Mouse (Mus musculus) hindbrain, embryonic 16.5 days (tissue): ENCODE measurements at regions not wholly inside any gene's neighbourhood (a gene's known extent, or its start where the extent isn't known, plus 50 kb on each side); places are given as distances from the start of the nearest gene placed in this dataset.

Experiments used
- ATAC-seq: fragments of 200-750 bp; cut with Nextera tagmentation; 2 replicates; pipeline ENCODE4 v1.8.0; 2017; ENCODE audit warnings: moderate TSS enrichment, moderate library complexity
- H3K27ac ChIP-seq: fragments of 300-500 bp; sonication (generic); 2 replicates; pipeline ENCODE4 v1.5.1; 2014; ENCODE audit warnings: low read depth, mild to moderate bottlenecking, control low read depth, low read length, moderate library complexity
- H3K27me3 ChIP-seq: fragments of 300-500 bp; sonication (generic); replicated peaks from 2 replicates; pipeline ENCODE4 v1.6.1; 2014; ENCODE audit warnings: low read length; ENCODE audit not compliant: control insufficient read depth, insufficient read depth
- H3K36me3 ChIP-seq: fragments of 300-500 bp; sonication (generic); 2 replicates; pipeline ENCODE4 v1.6.1; 2014; ENCODE audit warnings: mild to moderate bottlenecking, low read length, moderate library complexity, mixed read lengths; ENCODE audit not compliant: control insufficient read depth, insufficient read depth
- H3K4me1 ChIP-seq: fragments of 300-500 bp; sonication (generic); 2 replicates; pipeline ENCODE4 v1.6.1; 2014; ENCODE audit warnings: low read depth, low read length; ENCODE audit not compliant: control insufficient read depth, insufficient read depth
- H3K4me2 ChIP-seq: fragments of 300-500 bp; sonication (generic); 2 replicates; pipeline ENCODE4 v1.6.1; 2014; ENCODE audit warnings: mild to moderate bottlenecking, low read length, control low read depth, moderate library complexity
- H3K4me3 ChIP-seq: fragments of 300-500 bp; sonication (generic); 2 replicates; pipeline ENCODE4 v1.5.1; 2014; ENCODE audit warnings: mild to moderate bottlenecking, low read length, control low read depth, moderate library complexity
- H3K9ac ChIP-seq: fragments of 300-500 bp; sonication (generic); 2 replicates; pipeline ENCODE4 v1.6.1; 2014; ENCODE audit warnings: low read depth, mild to moderate bottlenecking, control low read depth, low read length, moderate library complexity
- H3K9me3 ChIP-seq: fragments of 300-500 bp; sonication (generic); 2 replicates; pipeline ENCODE4 v1.6.1; 2014; ENCODE audit warnings: mild to moderate bottlenecking, low read length, moderate library complexity; ENCODE audit not compliant: control insufficient read depth
- WGBS: fragments of 180-500 bp; shearing (Covaris S2); extraction: QIAGEN DNeasy Blood & Tissue Kit; methylation state at CpG from one replicate; pipeline ENCODE4 v1.1.7; 2014; 5-methylcytosine and 5-hydroxymethylcytosine counted together

DNA sequence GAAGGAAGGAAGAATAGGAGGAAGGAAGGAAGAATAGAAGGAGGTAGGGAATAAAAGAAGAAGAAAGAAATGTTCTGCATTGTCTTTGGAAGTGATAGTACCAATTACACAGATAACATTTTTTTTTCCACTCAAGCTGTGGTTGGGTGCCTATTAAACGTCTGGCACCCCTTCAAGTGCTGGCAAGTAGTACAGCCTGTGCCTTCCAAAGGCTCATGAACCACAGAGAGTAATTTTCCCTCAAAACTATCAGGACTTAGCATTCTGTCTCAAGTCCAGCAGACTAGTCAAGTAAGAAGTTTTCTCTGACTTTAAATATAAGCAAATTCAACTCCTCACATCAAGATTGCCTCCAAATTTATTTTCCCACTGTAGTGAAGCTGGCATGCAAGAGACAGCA is 321.0 kb upstream of the Klf6 start:
- no peak for ATAC-seq
- H3K4me3 ChIP-seq, result no peak overlapping the region
- 53% methylated on average over 1 of the region's 1 CpGs for WGBS

DNA sequence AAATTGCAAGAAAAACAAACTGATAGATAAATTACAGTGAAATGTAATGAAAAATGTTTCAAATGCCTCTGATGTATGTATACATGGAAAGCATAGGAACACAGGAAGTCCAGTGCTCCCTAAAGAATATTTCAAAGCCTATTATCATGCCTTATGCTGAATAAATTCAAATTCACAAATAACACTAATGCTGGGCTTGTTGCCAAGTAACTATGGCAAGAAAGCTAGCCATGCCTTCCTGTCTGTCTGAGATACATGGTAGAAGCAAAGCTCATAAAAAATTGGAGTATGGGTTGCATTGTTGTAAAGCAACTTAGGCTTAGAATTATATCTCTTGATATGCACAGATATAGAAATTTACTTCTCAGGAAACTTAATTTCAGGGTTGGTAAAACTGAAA is 315.8 kb upstream of the Klf6 start:
- no peak for ATAC-seq
- no peaks in the 10 kb centered on the region for H3K36me3 ChIP-seq
- no peaks in the 10 kb centered on the region for H3K4me1 ChIP-seq
- no peaks in the 10 kb centered on the region for H3K27me3 ChIP-seq
- H3K4me2 ChIP-seq, result no peak overlapping the region
- H3K9ac ChIP-seq, result no peak overlapping the region
- H3K27ac ChIP-seq, result no peak overlapping the region
- no peak overlapping the region for H3K4me3 ChIP-seq
- no peaks in the 10 kb centered on the region for H3K9me3 ChIP-seq

More for the DNA sequence above, 321.0 kb upstream of the Klf6 start:
- Histone ChIP-seq H3K4me1 (no peaks in the 10 kb centered on the region), H3K9me3 (no peaks in the 10 kb centered on the region), H3K9ac (no peak overlapping the region), H3K4me2 (no peak overlapping the region), H3K27me3 (no peaks in the 10 kb centered on the region), H3K36me3 (no peaks in the 10 kb centered on the region), H3K27ac (no peak overlapping the region)

DNA sequence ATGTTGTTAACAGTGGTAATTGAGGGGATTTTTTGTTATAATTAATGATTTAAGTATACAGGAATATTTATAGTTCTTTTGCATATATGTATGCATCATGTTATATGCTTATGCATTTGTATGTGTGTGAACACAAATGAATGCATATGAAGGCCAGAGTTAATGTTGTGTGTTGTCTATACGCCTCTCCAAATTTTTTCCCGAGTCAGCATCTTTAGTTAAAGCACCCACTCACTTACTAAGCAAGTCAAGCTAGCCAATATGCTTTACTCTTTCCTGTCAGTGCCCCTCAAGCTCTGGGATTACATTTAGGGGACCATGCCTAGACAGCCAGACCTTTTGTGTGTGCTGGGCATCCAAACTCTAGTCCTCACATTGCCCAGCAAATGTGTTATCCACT is 315.3 kb upstream of the Klf6 start:
- H3K27ac ChIP-seq, result no peak overlapping the region
- H3K36me3 ChIP-seq, result no peaks in the 10 kb centered on the region
- no peak overlapping the region for H3K4me2 ChIP-seq
- no peaks in the 10 kb centered on the region for H3K4me1 ChIP-seq
- H3K27me3 ChIP-seq, result no peaks in the 10 kb centered on the region
- no peak for ATAC-seq
- no peak overlapping the region for H3K4me3 ChIP-seq
- no peak overlapping the region for H3K9ac ChIP-seq
- H3K9me3 ChIP-seq, result no peaks in the 10 kb centered on the region
- 82% methylated on average over 2 of the region's 2 CpGs for WGBS

DNA sequence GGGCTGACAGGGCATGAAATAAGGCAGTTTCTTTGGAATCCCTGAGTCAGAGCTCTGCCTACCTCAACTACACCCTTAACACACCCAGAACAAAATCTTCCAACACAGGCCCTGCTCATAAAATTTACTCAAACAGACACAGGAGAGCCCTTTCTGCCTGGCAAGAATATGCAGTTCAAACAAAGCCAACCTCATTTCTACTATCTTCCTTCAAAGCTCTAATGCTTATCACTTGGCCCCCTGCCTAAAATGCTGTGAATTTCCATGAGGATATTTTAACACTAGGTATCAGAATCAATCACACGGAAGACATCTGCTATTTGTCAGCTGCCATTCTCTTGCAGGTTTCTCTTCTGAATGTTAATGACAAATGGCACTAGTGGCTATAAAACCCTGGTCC is 314.3 kb upstream of the Klf6 start:
- Histone ChIP-seq H3K4me2 (no peak overlapping the region), H3K4me1 (no peaks in the 10 kb centered on the region), H3K4me3 (no peak overlapping the region), H3K27me3 (no peaks in the 10 kb centered on the region), H3K9ac (no peak overlapping the region), H3K27ac (no peak overlapping the region), H3K36me3 (no peaks in the 10 kb centered on the region), H3K9me3 (no peaks in the 10 kb centered on the region)
- WGBS, result 52% methylated on average over 1 of the region's 1 CpGs
- ATAC-seq, result no peak

DNA sequence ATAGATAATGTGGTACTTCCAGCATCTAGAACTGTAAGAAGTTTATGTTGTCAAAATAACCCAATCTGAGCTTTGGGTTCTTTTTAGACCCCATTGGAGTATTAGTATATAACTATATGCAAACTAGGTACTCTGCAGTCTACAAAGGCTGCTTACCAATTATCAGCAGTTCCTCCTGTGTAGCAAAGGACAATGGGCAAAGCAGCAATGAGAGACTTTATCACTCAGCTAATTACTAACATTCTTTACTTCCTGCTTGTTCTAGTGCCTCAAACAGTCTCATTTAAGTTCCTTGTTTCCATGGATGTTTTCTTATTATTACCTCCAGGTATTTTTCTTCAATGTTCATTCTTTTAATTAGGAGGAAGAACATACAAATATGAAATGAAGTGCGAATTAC is 312.5 kb upstream of the Klf6 start:
- WGBS, result 92% methylated on average over 1 of the region's 1 CpGs
- ATAC-seq, result no peak

DNA sequence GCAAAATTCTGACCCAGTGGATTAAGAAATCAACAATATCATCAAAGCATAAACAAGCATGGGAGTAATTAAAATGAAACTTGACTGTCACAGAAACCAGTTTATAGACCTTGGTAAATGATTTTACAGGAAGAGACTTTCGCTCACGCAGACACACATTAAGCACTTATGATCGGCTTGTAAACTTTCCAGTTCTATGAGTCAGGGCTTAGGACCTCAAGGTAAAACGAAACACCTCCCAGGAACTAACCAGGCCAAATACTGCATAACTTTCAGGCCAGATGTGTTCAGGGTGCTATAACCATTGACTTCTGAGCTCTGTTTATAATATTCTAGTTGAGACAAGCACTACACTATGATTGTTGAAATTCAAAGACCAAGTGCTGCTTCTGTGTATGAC is 312.1 kb upstream of the Klf6 start:
- WGBS, result 86% methylated on average over 4 of the region's 4 CpGs
- H3K36me3 ChIP-seq, result no peaks in the 10 kb centered on the region

More for the DNA sequence above, 312.5 kb upstream of the Klf6 start:
- no peak overlapping the region for H3K4me3 ChIP-seq
- no peaks in the 10 kb centered on the region for H3K36me3 ChIP-seq
- H3K9me3 ChIP-seq, result no peaks in the 10 kb centered on the region
- H3K27ac ChIP-seq, result no peak overlapping the region
- no peaks in the 10 kb centered on the region for H3K27me3 ChIP-seq
- H3K9ac ChIP-seq, result no peak overlapping the region
- H3K4me1 ChIP-seq, result no peaks in the 10 kb centered on the region
- no peak overlapping the region for H3K4me2 ChIP-seq

DNA sequence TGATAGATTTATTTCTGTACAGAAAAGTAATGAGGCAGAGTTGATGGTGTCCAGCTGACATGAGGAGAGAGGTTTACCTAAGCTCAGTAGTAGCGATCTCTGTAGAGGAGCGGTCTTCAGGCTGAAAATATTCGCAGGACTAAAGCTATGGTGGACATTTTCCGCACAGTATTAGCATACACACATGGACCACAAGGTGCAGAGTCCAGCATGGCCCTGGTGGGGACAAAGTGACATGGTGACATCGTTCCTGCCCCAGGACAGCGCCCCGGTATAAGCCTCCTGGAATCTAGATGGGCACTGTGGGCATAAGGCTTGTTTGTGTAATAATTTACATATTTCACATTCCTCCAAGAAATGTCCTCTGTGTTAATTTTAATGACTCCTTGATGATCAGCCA is 311.5 kb upstream of the Klf6 start:
- 98% methylated on average over 7 of the region's 7 CpGs for WGBS
- H3K4me1 ChIP-seq, result no peaks in the 10 kb centered on the region
- H3K9me3 ChIP-seq, result no peaks in the 10 kb centered on the region
- H3K9ac ChIP-seq, result no peak overlapping the region
- no peak for ATAC-seq
- no peaks in the 10 kb centered on the region for H3K27me3 ChIP-seq
- H3K36me3 ChIP-seq, result no peaks in the 10 kb centered on the region
- H3K4me3 ChIP-seq, result no peak overlapping the region
- H3K27ac ChIP-seq, result no peak overlapping the region
- H3K4me2 ChIP-seq, result no peak overlapping the region

More for the DNA sequence above, 312.1 kb upstream of the Klf6 start:
- Histone ChIP-seq H3K4me3 (no peak overlapping the region), H3K27me3 (no peaks in the 10 kb centered on the region), H3K27ac (no peak overlapping the region), H3K9me3 (no peaks in the 10 kb centered on the region), H3K4me1 (no peaks in the 10 kb centered on the region), H3K9ac (no peak overlapping the region), H3K4me2 (no peak overlapping the region)
- ATAC-seq, result no peak

DNA sequence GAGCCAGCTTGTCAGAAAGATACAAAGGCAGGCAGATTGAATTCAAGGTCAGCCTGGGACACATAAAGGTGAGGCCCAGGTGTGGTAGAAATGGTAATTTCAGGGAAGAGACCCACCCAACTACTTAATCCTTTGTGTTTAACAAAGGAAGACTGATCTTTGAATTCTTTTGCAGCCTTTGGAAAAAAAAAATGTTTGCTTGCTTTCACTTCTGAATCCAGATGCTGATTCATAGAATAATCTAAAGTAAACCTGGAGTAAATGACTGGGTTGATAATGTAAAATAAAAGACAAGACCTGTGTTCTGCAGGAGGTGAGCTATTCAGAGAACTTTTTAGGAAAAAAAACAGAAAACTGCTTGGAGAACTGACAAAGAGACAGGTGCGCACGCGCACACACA is 310.9 kb upstream of the Klf6 start:
- no peak overlapping the region for H3K9ac ChIP-seq
- H3K36me3 ChIP-seq, result no peaks in the 10 kb centered on the region
- no peak for ATAC-seq
- no peaks in the 10 kb centered on the region for H3K27me3 ChIP-seq
- H3K27ac ChIP-seq, result no peak overlapping the region
- 94% methylated on average over 3 of the region's 3 CpGs for WGBS
- no peaks in the 10 kb centered on the region for H3K9me3 ChIP-seq
- no peak overlapping the region for H3K4me2 ChIP-seq
- no peak overlapping the region for H3K4me3 ChIP-seq
- H3K4me1 ChIP-seq, result no peaks in the 10 kb centered on the region

DNA sequence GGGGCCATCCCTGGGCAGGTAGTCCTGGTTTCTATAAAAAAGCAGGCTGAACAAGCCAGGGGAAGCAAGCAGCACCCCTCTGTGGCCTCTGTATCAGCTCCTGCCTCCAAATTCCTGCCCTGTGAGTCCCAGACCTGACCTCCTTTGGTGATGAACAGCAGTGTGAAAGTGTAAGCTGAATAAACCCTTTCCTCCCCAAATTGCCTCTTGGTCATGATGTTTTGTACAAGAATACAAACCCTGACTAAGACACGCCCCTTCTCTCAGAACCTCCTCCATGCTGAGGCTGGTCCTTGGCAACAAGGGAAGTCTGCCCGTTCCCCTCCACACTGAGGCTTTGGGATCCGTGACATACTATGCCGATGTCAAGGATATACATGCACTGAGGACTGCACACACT is 310.2 kb upstream of the Klf6 start:
- no peaks in the 10 kb centered on the region for H3K4me1 ChIP-seq
- no peak for ATAC-seq

DNA sequence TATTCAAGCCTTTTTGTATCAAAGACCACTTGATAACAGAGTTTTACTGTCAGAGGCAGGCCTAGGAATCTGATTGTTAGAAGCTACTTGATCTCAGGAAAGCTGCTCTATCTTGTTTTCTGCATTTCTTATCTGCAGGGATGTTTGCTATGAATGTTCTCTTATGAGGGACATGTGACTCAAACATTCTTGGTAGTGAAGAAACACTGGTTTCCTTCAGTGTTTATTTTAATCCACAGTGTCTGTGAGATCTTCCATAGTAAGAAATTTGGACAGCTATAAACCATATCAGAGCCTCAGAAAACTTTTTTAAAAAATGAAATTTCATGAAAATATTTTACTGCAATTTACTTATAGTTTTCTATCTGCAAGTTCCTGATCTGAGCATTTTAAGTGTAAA is 307.8 kb upstream of the Klf6 start:
- Histone ChIP-seq H3K27ac (no peak overlapping the region), H3K36me3 (no peaks in the 10 kb centered on the region), H3K4me2 (no peak overlapping the region), H3K9ac (no peak overlapping the region), H3K4me3 (no peak overlapping the region), H3K9me3 (no peaks in the 10 kb centered on the region), H3K4me1 (no peaks in the 10 kb centered on the region), H3K27me3 (no peaks in the 10 kb centered on the region)
- ATAC-seq, result no peak

More for the DNA sequence above, 310.2 kb upstream of the Klf6 start:
- Histone ChIP-seq H3K27me3 (no peaks in the 10 kb centered on the region), H3K4me3 (no peak overlapping the region), H3K9me3 (no peaks in the 10 kb centered on the region), H3K4me2 (no peak overlapping the region), H3K36me3 (no peaks in the 10 kb centered on the region), H3K9ac (no peak overlapping the region), H3K27ac (no peak overlapping the region)
- 91% methylated on average over 4 of the region's 4 CpGs for WGBS
